Mouse (Mus musculus) lung, embryonic 16.5 days (tissue): Measurements from ENCODE around the gene Ppfia2. TPM values are rescaled to one million over a fixed set of nuclear protein-coding genes. Genes with fewer than 3 reads are reported as not detected.

Experiments used
- ATAC-seq: fragments of 200-750 bp; cut with Nextera tagmentation; 2 replicates; pipeline ENCODE4 v1.8.0; 2017; ENCODE audit warnings: low read depth, mild to moderate bottlenecking, moderate library complexity
- H3K27ac ChIP-seq: fragments of 300-500 bp; sonication (generic); 2 replicates; pipeline ENCODE4 v1.5.1; 2014; ENCODE audit warnings: mild to moderate bottlenecking, control low read depth, low read length
- H3K27me3 ChIP-seq: fragments of 300-500 bp; sonication (generic); 2 replicates; pipeline ENCODE4 v1.6.1; 2014; ENCODE audit warnings: low read depth, low read length, mixed read lengths; ENCODE audit not compliant: control insufficient read depth, insufficient read depth
- H3K36me3 ChIP-seq: fragments of 300-500 bp; sonication (generic); 2 replicates; pipeline ENCODE4 v1.6.1; 2014; ENCODE audit warnings: low read length; ENCODE audit not compliant: control insufficient read depth, insufficient read depth
- H3K4me1 ChIP-seq: fragments of 300-500 bp; sonication (generic); replicated peaks from 2 replicates; pipeline ENCODE4 v1.6.1; 2014; ENCODE audit warnings: low read length, mixed read lengths; ENCODE audit not compliant: control insufficient read depth, insufficient read depth
- H3K4me2 ChIP-seq: fragments of 300-500 bp; sonication (generic); 2 replicates; pipeline ENCODE4 v1.6.1; 2014; ENCODE audit warnings: low read depth, low read length, control low read depth
- H3K4me3 ChIP-seq: fragments of 300-500 bp; sonication (generic); 2 replicates; pipeline ENCODE4 v1.5.1; 2014; ENCODE audit warnings: mild to moderate bottlenecking, low read length, control low read depth
- H3K9ac ChIP-seq: fragments of 300-500 bp; sonication (generic); 2 replicates; pipeline ENCODE4 v1.6.1; 2014; ENCODE audit warnings: low read length, control low read depth
- H3K9me3 ChIP-seq: fragments of 300-500 bp; sonication (generic); 2 replicates; pipeline ENCODE4 v1.6.1; 2016; ENCODE audit warnings: low read length; ENCODE audit not compliant: control insufficient read depth
- WGBS: fragments of 180-500 bp; shearing (Covaris S2); extraction: QIAGEN DNeasy Blood & Tissue Kit; methylation state at CpG from one replicate; pipeline ENCODE4 v1.1.7; 2014; 5-methylcytosine and 5-hydroxymethylcytosine counted together
- polyA plus RNA-seq: library from polyadenylated mRNA; unstranded; fragments of >200 nt; fragmentation: Nextera tagmentation; extraction: Ambion mirVana; gene quantifications from 2 replicates; pipeline ENCODE4 v1.2.1, GENCODE M21; 2015

Gene Ppfia2
- polyA plus RNA-seq, 1 experiment from 2014 or later, result 0.35 TPM

- H3K27me3 ChIP-seq, result no peaks in the 10 kb centered on the region
- no peak overlapping the region for H3K4me3 ChIP-seq
- no peaks in the 10 kb centered on the region for H3K4me1 ChIP-seq
- H3K4me2 ChIP-seq, result no peak overlapping the region
- H3K36me3 ChIP-seq, result no peaks in the 10 kb centered on the region
- no peak overlapping the region for H3K9ac ChIP-seq
- H3K9me3 ChIP-seq, result no peaks in the 10 kb centered on the region
- H3K27ac ChIP-seq, result no peak overlapping the region
- ATAC-seq, result no peak
- WGBS, result 75% methylated on average over 3 of the region's 3 CpGs
These were observed 268.1 kb downstream of the Ppfia2 start for GRCm38 (mm10) chr10:106738190-106738589.

GRCm38 (mm10) chr10:106744966-106745365 is 274.8 kb downstream of the Ppfia2 start:
- no peak for ATAC-seq
- no peaks in the 10 kb centered on the region for H3K36me3 ChIP-seq
- H3K27ac ChIP-seq, result no peak overlapping the region
- H3K9ac ChIP-seq, result no peak overlapping the region
- no peaks in the 10 kb centered on the region for H3K27me3 ChIP-seq
- no peaks in the 10 kb centered on the region for H3K4me1 ChIP-seq
- no peaks in the 10 kb centered on the region; the same call in 1 of the 2 replicates for H3K9me3 ChIP-seq
- no peak overlapping the region for H3K4me2 ChIP-seq
- no peak overlapping the region for H3K4me3 ChIP-seq

- H3K9ac ChIP-seq, result no peak overlapping the region
- H3K9me3 ChIP-seq, result no peaks in the 10 kb centered on the region
- no peak overlapping the region for H3K4me3 ChIP-seq
- H3K27me3 ChIP-seq, result no peaks in the 10 kb centered on the region
- no peak overlapping the region for H3K4me2 ChIP-seq
- H3K36me3 ChIP-seq, result no peaks in the 10 kb centered on the region
- no peak overlapping the region for H3K27ac ChIP-seq
- H3K4me1 ChIP-seq, result no peaks in the 10 kb centered on the region
- no peak for ATAC-seq
- 76% methylated on average over 6 of the region's 6 CpGs for WGBS
These were observed 290.9 kb downstream of the Ppfia2 start for GRCm38 (mm10) chr10:106761061-106761460.

- H3K4me3 ChIP-seq, result no peak overlapping the region
- no peak overlapping the region for H3K4me2 ChIP-seq
- H3K36me3 ChIP-seq, result no peaks in the 10 kb centered on the region
- H3K4me1 ChIP-seq, result no peaks in the 10 kb centered on the region
- no peak for ATAC-seq
- no peak overlapping the region for H3K27ac ChIP-seq
- WGBS, result 49% methylated on average over 7 of the region's 7 CpGs
- H3K9ac ChIP-seq, result no peak overlapping the region
- H3K27me3 ChIP-seq, result no peaks in the 10 kb centered on the region
- no peaks in the 10 kb centered on the region for H3K9me3 ChIP-seq
These were observed 293.6 kb downstream of the Ppfia2 start for GRCm38 (mm10) chr10:106763785-106764184.

GRCm38 (mm10) chr10:106775571-106775970 is 305.4 kb downstream of the Ppfia2 start:
- Histone ChIP-seq H3K4me1 (no peaks in the 10 kb centered on the region), H3K4me2 (no peak overlapping the region), H3K36me3 (no peaks in the 10 kb centered on the region), H3K27ac (no peak overlapping the region), H3K9ac (no peak overlapping the region), H3K27me3 (no peaks in the 10 kb centered on the region), H3K9me3 (no peaks in the 10 kb centered on the region), H3K4me3 (no peak overlapping the region)
- ATAC-seq, result no peak
- 61% methylated on average over 1 of the region's 1 CpGs for WGBS

GRCm38 (mm10) chr10:106815447-106815846 is 345.3 kb downstream of the Ppfia2 start:
- Histone ChIP-seq H3K27ac (no peak overlapping the region), H3K36me3 (no peaks in the 10 kb centered on the region), H3K9me3 (no peaks in the 10 kb centered on the region), H3K4me3 (no peak overlapping the region), H3K4me2 (no peak overlapping the region), H3K27me3 (no peaks in the 10 kb centered on the region), H3K4me1 (no peaks in the 10 kb centered on the region), H3K9ac (no peak overlapping the region)
- no peak for ATAC-seq
- WGBS, result 51% methylated on average over 2 of the region's 2 CpGs

- 79% methylated on average over 4 of the region's 4 CpGs for WGBS
- Histone ChIP-seq H3K9me3 (no peaks in the 10 kb centered on the region), H3K4me2 (no peak overlapping the region), H3K4me3 (no peak overlapping the region), H3K36me3 (no peaks in the 10 kb centered on the region), H3K9ac (no peak overlapping the region), H3K27me3 (no peaks in the 10 kb centered on the region), H3K4me1 (no peaks in the 10 kb centered on the region), H3K27ac (no peak overlapping the region)
- no peak for ATAC-seq
These were observed 348.2 kb downstream of the Ppfia2 start for GRCm38 (mm10) chr10:106818381-106818780.

- ATAC-seq, result no peak
- Histone ChIP-seq H3K4me3 (no peak overlapping the region), H3K27me3 (no peaks in the 10 kb centered on the region), H3K4me2 (no peak overlapping the region), H3K36me3 (no peaks in the 10 kb centered on the region), H3K27ac (no peak overlapping the region), H3K4me1 (no peaks in the 10 kb centered on the region), H3K9me3 (no peaks in the 10 kb centered on the region), H3K9ac (no peak overlapping the region)
- 92% methylated on average over 1 of the region's 1 CpGs for WGBS
These were observed 354.1 kb downstream of the Ppfia2 start for GRCm38 (mm10) chr10:106824215-106824614.

GRCm38 (mm10) chr10:106838476-106838875 is 368.3 kb downstream of the Ppfia2 start:
- Histone ChIP-seq H3K4me3 (no peak overlapping the region), H3K27me3 (no peaks in the 10 kb centered on the region), H3K9ac (no peak overlapping the region), H3K4me2 (no peak overlapping the region), H3K36me3 (no peaks in the 10 kb centered on the region), H3K4me1 (no peaks in the 10 kb centered on the region), H3K27ac (no peak overlapping the region), H3K9me3 (no peaks in the 10 kb centered on the region)
- WGBS, result 74% methylated on average over 1 of the region's 1 CpGs
- ATAC-seq, result no peak

- Histone ChIP-seq H3K27ac (no peak overlapping the region), H3K36me3 (no peaks in the 10 kb centered on the region), H3K4me3 (no peak overlapping the region), H3K4me1 (no peaks in the 10 kb centered on the region), H3K9ac (no peak overlapping the region), H3K9me3 (no peaks in the 10 kb centered on the region), H3K27me3 (no peaks in the 10 kb centered on the region), H3K4me2 (no peak overlapping the region)
- ATAC-seq, result no peak
- WGBS, result 72% methylated on average over 6 of the region's 6 CpGs
These were observed 388.0 kb downstream of the Ppfia2 start for GRCm38 (mm10) chr10:106858106-106858505.
